Mouse (Mus musculus): ENCODE results near the gene Cpz.

- TF ChIP-seq FLI1 (IDR thresholded peaks at IDR 0.05; ENCODE audit: low read length) (no peak), GATA1 (IDR thresholded peaks at IDR 0.05; ENCODE audit: borderline replicate concordance, low read length) (no peak)
These were observed 12.5 kb upstream of the Cpz start for GRCm38 (mm10) chr5:35538022-35538421.
